Mouse (Mus musculus) neural tube, postnatal 0 days (tissue): ENCODE results near the gene Fads2. TPM values are rescaled to one million over a fixed set of nuclear protein-coding genes. Genes with fewer than 3 reads are reported as not detected.

Source experiments
- polyA plus RNA-seq: library from polyadenylated mRNA; unstranded; fragments of >200 nt; fragmentation: Nextera tagmentation; extraction: Ambion mirVana; gene quantifications from 2 replicates; pipeline ENCODE4 v1.2.1, GENCODE M21; 2015

Gene Fads2
- polyA plus RNA-seq: 224 and 246 TPM in 2 replicates

DNA sequence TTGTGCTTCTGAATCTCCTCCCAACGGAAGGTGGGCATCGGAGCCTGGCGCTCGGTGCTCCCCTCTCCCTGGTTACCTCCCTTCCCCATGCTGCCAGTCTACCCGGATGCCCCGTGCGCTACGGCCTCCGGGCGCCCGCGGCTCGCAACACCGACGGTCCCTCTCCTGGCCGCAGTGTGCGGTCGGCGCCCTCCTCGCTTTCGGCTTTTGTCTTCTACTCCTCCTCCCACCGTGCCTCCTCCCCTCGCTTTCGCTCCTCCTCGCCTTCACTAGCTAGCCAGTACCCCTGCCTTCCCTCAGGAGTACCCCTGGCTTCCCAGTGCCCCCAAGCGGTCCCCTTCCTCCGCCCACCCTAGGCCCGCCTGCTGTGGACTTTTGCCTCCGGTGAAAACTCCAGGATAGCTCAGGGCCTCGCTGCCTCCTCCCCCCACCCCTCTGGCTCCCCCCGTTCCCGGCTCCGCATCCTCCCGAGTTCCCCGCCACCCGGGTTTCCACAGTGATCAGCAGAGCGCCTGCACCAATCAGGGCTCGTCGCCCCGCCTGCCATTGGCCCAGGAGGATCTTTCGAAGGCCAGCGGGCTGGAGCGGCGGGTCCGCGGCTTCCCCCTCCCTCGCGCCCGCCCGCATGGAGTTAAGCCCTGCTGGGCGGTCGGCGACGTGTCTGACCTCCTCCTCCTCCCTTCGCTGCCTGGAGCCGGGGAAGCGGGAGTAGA lies at the start of gene Fads2:
Fads2 (minus strand) TSS at position 406 of the 713 bp plus-strand sequence.

GRCm38 (mm10) chr19:10041388-10042148 lies 60.0 kb downstream of the Fads2 start, which contains the start of gene Fads3:
TSS of gene Fads3 (plus strand) at chr19:10041569.

Other genes with a start within 250 kb of the Fads2 start
- gene Incenp, start 202.2 kb downstream of the Fads2 start, polyA plus RNA-seq: 14.6 and 20.2 TPM in 2 replicates
- 2,861 and 3,351 TPM in 2 replicates for gene Fth1, start 121.1 kb downstream of the Fads2 start, polyA plus RNA-seq
- 4.6 and 4.9 TPM in 2 replicates for gene Best1, start 100.1 kb downstream of the Fads2 start, polyA plus RNA-seq
- 22.8 and 23.5 TPM in 2 replicates for gene Rab3il1, start 100.1 kb downstream of the Fads2 start, polyA plus RNA-seq
- 36.3 and 40.6 TPM in 2 replicates for gene Fads3, start 60.2 kb downstream of the Fads2 start, polyA plus RNA-seq
- gene Fads1, start 81.1 kb upstream of the Fads2 start, polyA plus RNA-seq: 139 and 145 TPM in 2 replicates
- gene Tmem258, start 102.3 kb upstream of the Fads2 start, polyA plus RNA-seq: 345 TPM in 2 replicates
- 16.6 and 18.9 TPM in 2 replicates for gene Fen1, start 102.4 kb upstream of the Fads2 start, polyA plus RNA-seq
- 2.1 and 3.2 TPM in 2 replicates for gene Myrf, start 139.0 kb upstream of the Fads2 start, polyA plus RNA-seq
- gene Dagla, start 203.1 kb upstream of the Fads2 start, polyA plus RNA-seq: 11.3 and 13.8 TPM in 2 replicates